Mouse (Mus musculus): ENCODE results near the gene Slc12a5. TPM values are rescaled to one million over a fixed set of nuclear protein-coding genes. Genes with fewer than 3 reads are reported as not detected.

The Slc12a5 gene
- polyA plus RNA-seq, 1 experiment from 2014 or later = 0.94 TPM

DNA sequence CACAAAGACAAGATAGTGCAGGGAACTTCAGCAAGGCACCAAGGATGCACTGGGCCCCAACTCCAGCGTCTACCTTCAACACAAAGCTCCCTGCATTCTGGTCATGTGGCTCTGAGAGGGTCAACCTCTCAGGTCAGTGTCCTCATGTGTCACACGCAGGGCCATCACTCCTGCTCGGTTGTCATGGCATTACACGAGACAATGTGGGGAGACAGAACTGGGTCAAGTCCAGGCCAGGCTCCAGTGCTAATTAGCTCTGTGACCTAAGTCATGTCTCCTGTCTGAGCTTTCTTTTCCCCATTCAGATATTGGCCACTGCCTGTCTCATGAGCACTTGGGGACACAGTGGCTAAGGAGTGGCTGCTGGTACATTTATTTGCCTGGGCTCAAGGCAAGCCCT, 37.3 kb upstream of the Slc12a5 start:
- Histone ChIP-seq H3K9ac (replicated peaks; ENCODE audit: low read length) (no peak overlapping the region), H3K27me3 (ENCODE audit: insufficient read depth, low read length) (no peaks in the 10 kb centered on the region), H3K4me1 (ENCODE audit: insufficient read depth, low read length) (peaks cover 13% of the 10 kb centered on the region), H3K27ac (ENCODE audit: low read length) (no peak overlapping the region), H3K4me2 (replicated peaks; ENCODE audit: low read depth, low read length) (no peak overlapping the region), H3K36me3 (ENCODE audit: insufficient read depth, low read length) (peaks cover 8% of the 10 kb centered on the region; the same call in 1 of the 2 replicates), H3K9me3 (ENCODE audit: low read length) (no peaks in the 10 kb centered on the region), H3K4me3 (ENCODE audit: low read length) (no peak overlapping the region)
- WGBS = 26% methylated on average over 4 of the region's 4 CpGs
- no peak for ATAC-seq (ENCODE audit: low FRiP score, low TSS enrichment)

DNA sequence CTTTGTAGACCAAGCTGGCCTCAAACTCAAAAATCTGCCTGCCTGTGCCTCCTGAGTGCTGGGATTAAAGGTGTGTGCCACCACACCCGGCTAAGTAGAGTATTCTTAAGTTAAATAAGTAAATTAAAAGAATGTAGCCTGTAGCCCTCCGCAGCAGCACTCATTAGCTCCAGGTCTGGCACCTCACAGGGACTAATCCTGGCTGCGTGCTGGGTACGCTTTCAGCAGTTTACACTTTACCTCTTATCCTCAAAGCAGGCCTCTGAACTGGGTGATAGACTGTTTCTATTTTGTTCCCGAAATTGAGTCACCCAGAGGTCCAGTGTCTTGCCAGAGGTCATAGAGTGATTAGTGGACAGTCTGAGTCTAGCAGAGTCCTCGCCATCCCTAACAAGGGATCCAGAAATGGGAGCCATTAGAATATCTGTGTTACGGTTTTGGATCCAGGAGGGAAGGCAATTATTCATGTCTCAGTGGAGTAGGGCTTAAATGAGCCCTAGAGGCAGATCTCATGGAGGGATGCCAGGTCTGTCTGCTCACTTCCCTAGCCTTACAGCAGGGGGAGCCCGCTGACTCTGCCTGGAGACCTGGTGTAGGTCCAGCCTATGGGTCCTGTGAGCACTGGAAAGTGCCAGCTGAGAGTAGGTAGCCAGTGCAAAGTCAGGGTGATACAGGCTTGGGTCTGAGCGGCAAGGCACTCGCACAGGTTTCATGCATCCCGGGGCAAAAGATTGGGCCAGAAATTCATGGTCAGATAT, 36.3 kb upstream of the Slc12a5 start:
- 39% methylated on average over 11 of the region's 11 CpGs for WGBS

DNA sequence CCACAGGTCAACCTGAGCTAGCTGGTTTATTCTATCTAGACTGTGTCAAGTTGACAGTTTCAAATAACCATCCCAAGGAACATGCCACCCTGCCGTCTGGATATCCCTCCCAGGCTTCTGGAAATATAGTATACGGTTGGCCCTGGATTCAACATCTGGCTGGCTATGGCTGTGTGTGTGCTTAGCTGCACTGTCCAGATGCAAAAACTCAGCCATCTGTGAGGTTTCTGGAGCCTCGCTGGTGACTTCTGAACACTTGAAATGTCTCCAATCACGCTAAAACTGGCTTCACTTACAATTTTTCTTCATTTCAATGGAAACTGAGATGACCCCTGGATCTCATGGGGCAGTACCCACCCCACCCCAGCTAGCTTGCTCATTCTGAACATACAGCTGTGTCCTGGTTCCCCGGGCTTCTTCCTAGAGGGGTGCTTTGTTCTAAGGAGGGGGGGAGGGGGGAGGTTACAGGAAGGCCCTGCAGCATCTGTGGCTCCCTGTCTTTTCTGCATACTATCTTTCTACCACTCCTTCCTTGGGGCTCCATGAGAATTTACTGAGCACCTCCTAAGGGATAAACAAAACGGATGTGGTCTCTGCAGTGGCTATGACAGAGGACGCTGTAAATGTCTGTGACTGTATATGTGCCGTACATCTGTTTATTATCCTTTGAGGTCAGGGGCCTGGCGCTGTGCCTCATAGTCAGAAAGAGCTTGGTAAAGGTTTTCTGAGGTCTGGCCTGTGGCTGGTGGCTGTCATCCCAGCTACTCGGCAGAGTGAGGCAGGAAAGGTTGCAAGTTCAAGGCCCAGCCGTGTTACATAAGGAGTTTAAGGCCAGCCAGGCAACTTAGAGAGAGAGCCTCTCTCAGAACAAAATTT, 29.7 kb upstream of the Slc12a5 start:
- ATAC-seq (ENCODE audit: low FRiP score, low TSS enrichment) = peak; percentile 46
- Histone ChIP-seq H3K27me3 (ENCODE audit: insufficient read depth, low read length) (0 out of 2 replicates have a peak, but pooled peaks cover 6% of the 10 kb centered on the region), H3K36me3 (ENCODE audit: insufficient read depth, low read length) (no peaks in the 10 kb centered on the region), H3K4me2 (replicated peaks; ENCODE audit: low read depth, low read length) (no peak overlapping the region), H3K9me3 (ENCODE audit: low read length) (no peaks in the 10 kb centered on the region), H3K4me3 (ENCODE audit: low read length) (no peak overlapping the region), H3K4me1 (ENCODE audit: insufficient read depth, low read length) (no peaks in the 10 kb centered on the region), H3K27ac (ENCODE audit: low read length) (no peak overlapping the region), H3K9ac (replicated peaks; ENCODE audit: low read length) (no peak overlapping the region)
- WGBS = 38% methylated on average over 11 of the region's 11 CpGs

More for the DNA sequence above, 36.3 kb upstream of the Slc12a5 start:
- Histone ChIP-seq H3K36me3 (ENCODE audit: insufficient read depth, low read length) (peaks cover 8% of the 10 kb centered on the region; the same call in 1 of the 2 replicates), H3K9ac (replicated peaks; ENCODE audit: low read length) (no peak overlapping the region; the same call in 1 of the 2 replicates), H3K4me1 (ENCODE audit: insufficient read depth, low read length) (peaks cover 13% of the 10 kb centered on the region), H3K9me3 (ENCODE audit: low read length) (no peaks in the 10 kb centered on the region), H3K27me3 (ENCODE audit: insufficient read depth, low read length) (0 out of 2 replicates have a peak, but pooled peaks cover 3% of the 10 kb centered on the region), H3K27ac (ENCODE audit: low read length) (no peak overlapping the region), H3K4me2 (replicated peaks; ENCODE audit: low read depth, low read length) (no peak overlapping the region), H3K4me3 (ENCODE audit: low read length) (no peak overlapping the region)
- ATAC-seq (ENCODE audit: low FRiP score, low TSS enrichment) = peak; percentile 72; the same call in 1 of the 2 replicates

DNA sequence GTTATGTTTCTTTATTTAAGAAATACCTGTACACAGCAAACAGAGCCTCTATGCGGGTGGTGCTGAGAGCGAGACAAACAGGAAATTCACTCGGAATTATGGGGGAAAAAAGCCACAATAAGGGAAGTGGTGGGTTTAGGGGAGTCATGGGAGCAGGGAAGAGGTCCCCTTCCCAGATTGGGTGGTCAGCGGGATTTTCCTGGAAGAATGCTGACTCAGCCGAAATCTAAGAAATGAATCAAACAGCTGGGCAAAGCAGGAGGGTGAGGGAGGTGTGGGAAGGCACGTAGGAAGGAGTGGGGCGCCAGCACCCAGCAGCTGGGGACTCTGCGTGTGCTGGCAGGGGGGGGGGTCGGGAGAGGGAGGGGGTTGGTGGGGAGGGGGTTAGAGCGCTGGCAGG, 27.1 kb upstream of the Slc12a5 start:
- Histone ChIP-seq H3K36me3 (ENCODE audit: insufficient read depth, low read length) (no peaks in the 10 kb centered on the region), H3K4me1 (ENCODE audit: insufficient read depth, low read length) (peaks cover 7% of the 10 kb centered on the region; the same call in 1 of the 2 replicates), H3K4me2 (replicated peaks; ENCODE audit: low read depth, low read length) (no peak overlapping the region), H3K27me3 (ENCODE audit: insufficient read depth, low read length) (0 out of 2 replicates have a peak, but pooled peaks cover 12% of the 10 kb centered on the region), H3K9ac (replicated peaks; ENCODE audit: low read length) (no peak overlapping the region), H3K27ac (ENCODE audit: low read length) (no peak overlapping the region), H3K9me3 (ENCODE audit: low read length) (no peaks in the 10 kb centered on the region), H3K4me3 (ENCODE audit: low read length) (no peak overlapping the region)
- ATAC-seq (ENCODE audit: low FRiP score, low TSS enrichment) = no peak
- 44% methylated on average over 7 of the region's 10 CpGs for whole genome bisulfite sequencing

DNA sequence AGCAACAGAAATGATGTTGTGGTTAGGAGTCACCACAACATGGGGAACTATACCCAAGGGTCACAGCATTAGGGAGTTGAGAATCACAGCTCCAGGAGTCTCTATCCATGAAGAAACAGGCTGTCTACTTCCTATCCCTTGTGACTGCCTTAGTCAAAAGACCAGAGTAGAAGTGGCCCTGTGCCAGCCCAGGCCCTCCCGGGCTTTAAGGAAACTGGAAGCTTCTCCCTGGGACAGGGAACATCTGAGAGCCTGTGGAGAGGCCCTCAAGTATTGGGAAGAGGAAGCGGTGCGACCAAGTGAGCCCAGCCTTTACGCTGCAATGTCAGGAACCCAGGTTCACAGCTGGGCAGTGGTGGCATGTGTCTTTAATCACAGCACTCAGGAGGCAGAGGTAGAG, 24.6 kb upstream of the Slc12a5 start:
- WGBS = 68% methylated on average over 4 of the region's 4 CpGs
- Histone ChIP-seq H3K27ac (ENCODE audit: low read length) (no peak overlapping the region), H3K4me2 (replicated peaks; ENCODE audit: low read depth, low read length) (no peak overlapping the region), H3K4me3 (ENCODE audit: low read length) (no peak overlapping the region), H3K4me1 (ENCODE audit: insufficient read depth, low read length) (peaks cover 30% of the 10 kb centered on the region), H3K27me3 (ENCODE audit: insufficient read depth, low read length) (peaks cover 8% of the 10 kb centered on the region; the same call in 1 of the 2 replicates), H3K36me3 (ENCODE audit: insufficient read depth, low read length) (no peaks in the 10 kb centered on the region), H3K9me3 (ENCODE audit: low read length) (no peaks in the 10 kb centered on the region), H3K9ac (replicated peaks; ENCODE audit: low read length) (no peak overlapping the region)
- ATAC-seq (ENCODE audit: low FRiP score, low TSS enrichment) = no peak

DNA sequence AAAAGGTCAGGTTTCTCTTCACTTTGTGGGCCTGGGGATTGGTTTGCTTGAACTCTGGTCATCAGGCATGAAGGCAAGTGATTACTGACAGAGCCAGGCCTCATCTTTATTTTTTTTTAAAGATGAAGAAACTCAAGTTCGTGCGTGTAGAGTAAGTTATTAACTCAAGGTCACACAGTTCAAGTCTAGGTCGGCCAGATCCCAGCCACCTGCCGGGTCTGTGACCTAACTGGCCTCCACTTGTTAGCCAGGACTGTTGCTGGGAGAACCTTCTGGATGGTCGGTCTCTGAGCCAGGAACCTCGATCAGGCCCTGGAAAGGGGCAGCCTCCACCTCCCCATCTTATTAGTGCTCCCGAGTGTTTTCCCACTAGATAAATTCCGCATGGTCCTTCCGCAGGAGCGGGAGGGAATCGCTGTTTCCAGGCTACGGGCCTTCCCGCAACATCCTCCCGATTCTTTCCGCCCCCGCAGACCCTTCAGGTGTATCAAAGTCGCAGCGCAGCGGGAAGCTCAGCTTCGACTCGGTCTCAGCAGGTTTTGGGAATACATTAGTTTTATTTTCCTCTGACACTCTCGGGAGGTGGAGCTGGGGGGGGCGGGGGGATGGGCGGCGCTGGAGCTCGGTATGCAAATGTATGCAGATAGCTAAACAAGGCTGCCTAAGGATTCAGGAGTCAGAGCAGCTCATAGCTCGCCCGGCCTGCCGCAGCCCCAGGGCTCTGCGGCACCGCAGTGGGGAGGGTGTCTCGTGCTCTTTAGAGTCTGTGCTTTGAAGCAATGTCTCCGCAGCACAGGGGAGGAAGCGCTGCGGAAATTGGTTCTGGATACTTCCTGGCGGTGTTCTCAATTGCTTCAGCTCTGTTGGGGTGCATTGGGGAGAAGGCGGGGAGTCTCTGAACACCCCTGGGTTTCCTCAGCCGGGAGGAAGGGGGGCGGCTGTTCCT, 22.2 kb upstream of the Slc12a5 start:
- H3K27ac ChIP-seq (ENCODE audit: low read length) = no peak overlapping the region
- ATAC-seq (ENCODE audit: low FRiP score, low TSS enrichment) = peak; percentile 87
- H3K4me3 ChIP-seq (ENCODE audit: low read length) = peak overlapping the region; percentile 39
- H3K4me1 ChIP-seq (ENCODE audit: insufficient read depth, low read length) = peaks cover 38% of the 10 kb centered on the region
- H3K4me2 ChIP-seq (replicated peaks; ENCODE audit: low read depth, low read length) = peak overlapping the region; percentile 65
- H3K36me3 ChIP-seq (ENCODE audit: insufficient read depth, low read length) = no peaks in the 10 kb centered on the region
- 2% methylated on average over 39 of the region's 39 CpGs for WGBS
- H3K9ac ChIP-seq (replicated peaks; ENCODE audit: low read length) = peak overlapping the region; percentile 17
- H3K27me3 ChIP-seq (ENCODE audit: insufficient read depth, low read length) = peaks cover 5% of the 10 kb centered on the region; the same call in 1 of the 2 replicates
- no peaks in the 10 kb centered on the region for H3K9me3 ChIP-seq (ENCODE audit: low read length)

DNA sequence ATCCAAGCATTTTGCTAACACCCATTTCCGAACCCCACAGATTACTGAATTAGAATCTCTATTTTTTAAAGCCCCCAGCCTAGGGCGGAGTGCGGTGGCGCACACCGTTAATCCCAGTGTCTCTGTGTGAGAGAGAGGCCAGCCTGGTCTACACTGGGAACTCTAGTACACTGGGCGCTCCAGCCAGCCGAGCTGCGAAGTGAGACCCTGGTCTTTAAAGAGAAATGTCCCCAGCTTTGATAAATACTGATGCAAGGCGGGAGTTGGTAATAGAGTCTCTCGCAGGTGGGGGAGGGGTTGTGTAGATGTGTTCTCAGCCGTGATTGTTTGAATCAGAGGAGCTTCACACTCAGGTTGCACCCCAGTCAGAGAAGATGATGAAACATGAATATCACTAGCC, 21.5 kb upstream of the Slc12a5 start:
- Histone ChIP-seq H3K4me1 (ENCODE audit: insufficient read depth, low read length) (peaks cover 38% of the 10 kb centered on the region), H3K4me2 (replicated peaks; ENCODE audit: low read depth, low read length) (peak overlapping the region; percentile 65), H3K27ac (ENCODE audit: low read length) (no peak overlapping the region), H3K27me3 (ENCODE audit: insufficient read depth, low read length) (peaks cover 5% of the 10 kb centered on the region; the same call in 1 of the 2 replicates), H3K9ac (replicated peaks; ENCODE audit: low read length) (peak overlapping the region; percentile 17), H3K36me3 (ENCODE audit: insufficient read depth, low read length) (no peaks in the 10 kb centered on the region), H3K4me3 (ENCODE audit: low read length) (peak overlapping the region; percentile 39), H3K9me3 (ENCODE audit: low read length) (no peaks in the 10 kb centered on the region)
- 0 out of 2 replicates have a peak, but pooled peaks have one; percentile 47 for ATAC-seq (ENCODE audit: low FRiP score, low TSS enrichment)
- WGBS = 1% methylated on average over 11 of the region's 11 CpGs

DNA sequence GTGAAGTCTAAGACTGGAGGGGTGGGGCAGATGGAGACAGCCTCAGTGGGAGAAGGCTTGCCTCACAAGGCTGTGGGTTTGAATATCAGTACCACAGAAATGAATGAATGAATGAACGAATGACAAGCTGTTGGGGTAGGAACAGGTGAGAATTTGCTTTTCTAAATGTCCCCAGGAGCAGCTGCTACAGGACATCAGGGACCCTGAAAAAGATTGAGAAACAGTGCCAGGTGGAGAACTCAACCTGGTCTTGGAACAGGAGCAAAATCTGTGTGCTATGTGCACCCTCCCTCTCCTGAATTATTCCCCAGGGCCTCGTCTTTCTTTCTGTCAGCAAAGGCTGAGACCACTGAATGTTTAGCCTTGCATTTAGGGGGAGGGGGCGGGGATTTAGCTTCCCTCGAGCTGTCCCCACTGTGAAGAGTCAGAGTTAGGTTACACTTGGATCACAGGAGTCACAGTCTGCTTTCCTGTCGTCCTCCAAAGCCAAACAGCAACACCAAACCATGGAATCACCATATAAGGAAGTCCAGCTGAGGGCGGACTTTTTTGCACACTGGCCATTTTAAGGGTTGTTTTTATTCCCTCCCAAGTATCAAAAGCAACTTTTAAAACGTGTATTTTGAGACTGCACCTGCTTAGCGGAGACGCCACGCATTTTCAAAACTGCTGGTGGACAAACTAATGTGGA, 20.3 kb upstream of the Slc12a5 start, which contains the start of gene Mmp9:
Gene Mmp9, plus strand, starts transcription at position 641 of the 691 bp plus-strand sequence.
- Histone ChIP-seq H3K4me2 (replicated peaks; ENCODE audit: low read depth, low read length) (no peak within 1 kb of the TSS; the same call in 1 of the 2 replicates), H3K36me3 (ENCODE audit: insufficient read depth, low read length) (no peaks in the 10 kb centered on the region), H3K4me1 (ENCODE audit: insufficient read depth, low read length) (peaks cover 38% of the 10 kb centered on the region), H3K9me3 (ENCODE audit: low read length) (no peaks in the 10 kb centered on the region), H3K27me3 (ENCODE audit: insufficient read depth, low read length) (peaks cover 5% of the 10 kb centered on the region), H3K9ac (replicated peaks; ENCODE audit: low read length) (no peak within 1 kb of the TSS), H3K27ac (ENCODE audit: low read length) (no peak within 1 kb of the TSS), H3K4me3 (ENCODE audit: low read length) (no peak within 1 kb of the TSS)
- WGBS = 11% methylated on average over 10 of the region's 10 CpGs
- ATAC-seq (ENCODE audit: low FRiP score, low TSS enrichment) = no peak
